Comparison of ENCODE assay signal across 19 mouse cellular contexts in genomic region chr13:85479405-85479804, GRCm38 (mm10).
A peak's percentile ranks its signal among the peaks of the same experiment; 100 is the strongest.
DNase-seq lines count a peak whose midpoint lies in the region; ATAC-seq lines count a peak whose summit lies in the region.
"Had no signal": no experiment of that assay in that cellular context is flagged by ENCODE, and none has a peak within 500 bp of the region (broad histone marks: within the 10 kb centered on the region; RNA-seq: fewer than 3 reads in every experiment).

No protein-coding gene starts in this region.

- peak; percentile 26 for DNase-seq in CD4-positive helper T cell, adult 2 months (ENCODE audit: low read depth, low spot score)
- peak; percentile 41 for DNase-seq in induced T-regulatory cell, adult 2 months (ENCODE audit: low read depth)
- peak; percentile 45 for DNase-seq in naive thymus-derived CD4-positive, alpha-beta T cell, adult 2 months (ENCODE audit: low read depth)
- no peak for DNase-seq in yolk sac, embryonic 10.5 days (ENCODE audit: low spot score)
- DNase-seq in heart, postnatal 4 days = no peak
- no peak for DNase-seq in kidney, adult 18-20 months
- DNase-seq: adrenal gland, adult 8-10 months; adrenal gland, postnatal 14 days; adrenal gland, postnatal 36 days; B cell, adult 2 months; cerebellum, adult 11-12 months; cerebellum, adult 2 months; cerebellum, adult 9-10 months; cerebellum, postnatal 10 days; cerebellum, postnatal 25 days; forebrain, postnatal 0 days had no signal

- peak; percentile 66 for ATAC-seq in CD4-positive, CD25-positive, alpha-beta regulatory T cell, adult 4 months
- ATAC-seq: forebrain, embryonic 13.5 days; forebrain, embryonic 15.5 days; forebrain, postnatal 0 days had no signal

Comparison
In these comparisons a context has a peak if more than half of its experiments do, and no peak if none do; other contexts are left out.
1. DNase-seq: peak in CD4-positive helper T cell, adult 2 months (single experiment), induced T-regulatory cell, adult 2 months (single experiment) and naive thymus-derived CD4-positive, alpha-beta T cell, adult 2 months (single experiment); none in yolk sac, embryonic 10.5 days (single experiment), heart, postnatal 4 days (single experiment) and kidney, adult 18-20 months (single experiment).